28 mouse cellular contexts compared by ENCODE assay signal in genomic region chr16:77799709-77800108, GRCm38 (mm10).
DNase-seq lines count a peak whose midpoint lies in the region; ATAC-seq lines count a peak whose summit lies in the region.
"Had no signal": no experiment of that assay in that cellular context is flagged by ENCODE, and none has a peak within 500 bp of the region (broad histone marks: within the 10 kb centered on the region; RNA-seq: fewer than 3 reads in every experiment).

No protein-coding gene starts in this region.

- H3K27ac ChIP-seq in forebrain, embryonic 15.5 days (replicated peaks) = no peak overlapping the region
- no peak overlapping the region for H3K27ac ChIP-seq in forebrain, embryonic 12.5 days
- no peak overlapping the region for H3K27ac ChIP-seq in heart, embryonic 16.5 days (ENCODE audit: low read length)
- H3K27ac ChIP-seq in embryonic facial prominence, embryonic 15.5 days (replicated peaks) = no peak overlapping the region
- H3K27ac ChIP-seq: gastrocnemius, adult 2 months; hindbrain, embryonic 10.5 days; hindbrain, postnatal 0 days; limb, embryonic 13.5 days; liver, embryonic 13.5 days; neural tube, embryonic 12.5 days had no signal

- DNase-seq in heart, adult 9 months (ENCODE audit: low spot score in 2 of 2) = no peak
- DNase-seq in brain, adult 2 months (ENCODE audit: low read depth, low spot score) = peak; percentile 22
- no peak for DNase-seq in gastrocnemius, adult 8-10 months (ENCODE audit: low spot score in 2 of 2)
- no peak for DNase-seq in gastrocnemius, postnatal 25 days
- DNase-seq: adrenal gland, postnatal 25 days; cerebellum, adult 11 months; cerebellum, postnatal 10 days; gastrocnemius, adult 2 months; heart, postnatal 10 days; kidney, postnatal 25 days; layer of hippocampus, postnatal 36 days; liver, embryonic 13.5 days; lung, adult 2 months; lung, postnatal 36 days; midbrain, embryonic 14.5 days; thymus, adult 2 months; thymus, postnatal 4 days had no signal

- peak; percentile 63; the same call in 1 of the 2 replicates for ATAC-seq in forebrain, embryonic 15.5 days (replicated peaks)
- no peak for ATAC-seq in forebrain, embryonic 12.5 days (ENCODE audit: low FRiP score)
- ATAC-seq in heart, embryonic 16.5 days (replicated peaks; ENCODE audit: extremely low read depth, insufficient read depth, low FRiP score) = peak; percentile 37; the same call in 1 of the 2 replicates
- peak; percentile 67 for ATAC-seq in embryonic facial prominence, embryonic 15.5 days (ENCODE audit: insufficient number of reproducible peaks, low FRiP score, low TSS enrichment, low read depth)
- ATAC-seq: CD4-positive, CD25-positive, alpha-beta regulatory T cell, adult 4 months; hindbrain, postnatal 0 days; intestine, embryonic 16.5 days had no signal

- no peak overlapping the region for H3K4me3 ChIP-seq in forebrain, embryonic 15.5 days
- H3K4me3 ChIP-seq in forebrain, embryonic 12.5 days (replicated peaks) = no peak overlapping the region
- no peak overlapping the region for H3K4me3 ChIP-seq in heart, embryonic 16.5 days (ENCODE audit: low read length)
- H3K4me3 ChIP-seq in embryonic facial prominence, embryonic 15.5 days (replicated peaks) = no peak overlapping the region
- H3K4me3 ChIP-seq: gastrocnemius, adult 2 months; hindbrain, embryonic 10.5 days; limb, embryonic 13.5 days; liver, embryonic 13.5 days; megakaryocyte, embryonic 14.5 days; neural tube, embryonic 12.5 days had no signal

- no peaks in the 10 kb centered on the region for H3K36me3 ChIP-seq in forebrain, embryonic 15.5 days
- no peaks in the 10 kb centered on the region for H3K36me3 ChIP-seq in forebrain, embryonic 12.5 days (replicated peaks)
- no peaks in the 10 kb centered on the region for H3K36me3 ChIP-seq in heart, embryonic 16.5 days (ENCODE audit: control insufficient read depth, insufficient read depth)
- H3K36me3 ChIP-seq in embryonic facial prominence, embryonic 15.5 days = no peaks in the 10 kb centered on the region
- H3K36me3 ChIP-seq: hindbrain, embryonic 10.5 days; limb, embryonic 13.5 days; liver, embryonic 13.5 days; neural tube, embryonic 12.5 days had no signal

- no peak overlapping the region for H3K9ac ChIP-seq in forebrain, embryonic 15.5 days (replicated peaks)
- H3K9ac ChIP-seq in forebrain, embryonic 12.5 days = no peak overlapping the region
- H3K9ac ChIP-seq in heart, embryonic 16.5 days (ENCODE audit: low read length) = no peak overlapping the region
- H3K9ac ChIP-seq in embryonic facial prominence, embryonic 15.5 days = no peak overlapping the region
- H3K9ac ChIP-seq: limb, embryonic 13.5 days; liver, embryonic 13.5 days; neural tube, embryonic 12.5 days had no signal

- no peaks in the 10 kb centered on the region for H3K9me3 ChIP-seq in forebrain, embryonic 15.5 days
- H3K9me3 ChIP-seq in forebrain, embryonic 12.5 days = no peaks in the 10 kb centered on the region
- no peaks in the 10 kb centered on the region for H3K9me3 ChIP-seq in heart, embryonic 16.5 days (replicated peaks; ENCODE audit: control insufficient read depth, low read length)
- H3K9me3 ChIP-seq in embryonic facial prominence, embryonic 15.5 days (replicated peaks) = no peaks in the 10 kb centered on the region
- H3K9me3 ChIP-seq: hindbrain, embryonic 10.5 days; limb, embryonic 13.5 days; liver, embryonic 13.5 days; neural tube, embryonic 12.5 days had no signal

- H3K4me1 ChIP-seq in forebrain, embryonic 15.5 days = peaks cover 5% of the 10 kb centered on the region; the same call in 1 of the 2 replicates
- no peaks in the 10 kb centered on the region for H3K4me1 ChIP-seq in forebrain, embryonic 12.5 days
- H3K4me1 ChIP-seq in heart, embryonic 16.5 days (ENCODE audit: control insufficient read depth, insufficient read depth, low read length) = no peaks in the 10 kb centered on the region
- no peaks in the 10 kb centered on the region for H3K4me1 ChIP-seq in embryonic facial prominence, embryonic 15.5 days
- H3K4me1 ChIP-seq: hindbrain, embryonic 10.5 days; liver, embryonic 13.5 days; megakaryocyte, embryonic 14.5 days; neural tube, embryonic 12.5 days had no signal

- WGBS in forebrain, embryonic 15.5 days = 49% methylated on average over 5 of the region's 5 CpGs
- WGBS in forebrain, embryonic 12.5 days = 70% methylated on average over 5 of the region's 5 CpGs
- 56% methylated on average over 5 of the region's 5 CpGs for WGBS in heart, embryonic 16.5 days
- 29% methylated on average over 5 of the region's 5 CpGs for WGBS in embryonic facial prominence, embryonic 15.5 days

- H3K27me3 ChIP-seq in forebrain, embryonic 15.5 days = no peaks in the 10 kb centered on the region
- no peaks in the 10 kb centered on the region for H3K27me3 ChIP-seq in forebrain, embryonic 12.5 days
- H3K27me3 ChIP-seq in heart, embryonic 16.5 days (ENCODE audit: control insufficient read depth, insufficient read depth, low read length) = no peaks in the 10 kb centered on the region
- no peaks in the 10 kb centered on the region for H3K27me3 ChIP-seq in embryonic facial prominence, embryonic 15.5 days
- H3K27me3 ChIP-seq: limb, embryonic 13.5 days; liver, embryonic 13.5 days; megakaryocyte, embryonic 14.5 days; neural tube, embryonic 12.5 days had no signal

- no peak overlapping the region for H3K4me2 ChIP-seq in forebrain, embryonic 15.5 days (replicated peaks)
- no peak overlapping the region for H3K4me2 ChIP-seq in forebrain, embryonic 12.5 days
- H3K4me2 ChIP-seq in heart, embryonic 16.5 days (ENCODE audit: low read depth, low read length) = no peak overlapping the region
- no peak overlapping the region for H3K4me2 ChIP-seq in embryonic facial prominence, embryonic 15.5 days (replicated peaks)
- H3K4me2 ChIP-seq: limb, embryonic 13.5 days; liver, embryonic 13.5 days; neural tube, embryonic 12.5 days had no signal
